Mouse (Mus musculus) heart, embryonic 15.5 days (tissue): ENCODE measurements around the gene 9930111J21Rik2. TPM values are rescaled to one million over a fixed set of nuclear protein-coding genes. Genes with fewer than 3 reads are reported as not detected.

ENCODE experiments used
- polyA plus RNA-seq: library from polyadenylated mRNA; unstranded; fragments of >200 nt; fragmentation: Nextera tagmentation; extraction: Ambion mirVana; gene quantifications from 2 replicates; pipeline ENCODE4 v1.2.1, GENCODE M21; 2015

The 9930111J21Rik2 gene
- polyA plus RNA-seq, 1 experiment from 2014 or later, result 0.52 TPM

Other genes with a start within 250 kb of the 9930111J21Rik2 start
- 4.3 TPM in 2 replicates for gene Trim41, start 233.9 kb downstream of the 9930111J21Rik2 start, polyA plus RNA-seq
- gene Trim7, start 225.1 kb downstream of the 9930111J21Rik2 start, polyA plus RNA-seq, result 0.75 and 0.84 TPM in 2 replicates
- 3.2 and 3.7 TPM in 2 replicates for gene Gm12184, start 224.6 kb downstream of the 9930111J21Rik2 start, polyA plus RNA-seq
- gene Irgm1, start 179.6 kb downstream of the 9930111J21Rik2 start, polyA plus RNA-seq, result 8.9 and 13.6 TPM in 2 replicates
- gene Gm5431, start 149.0 kb downstream of the 9930111J21Rik2 start, polyA plus RNA-seq, result 0.25 and 0.30 TPM in 2 replicates
- 2.1 and 2.8 TPM in 2 replicates for gene Psme2b, start 105.1 kb downstream of the 9930111J21Rik2 start, polyA plus RNA-seq
- gene Olfr56, start 72.4 kb downstream of the 9930111J21Rik2 start, polyA plus RNA-seq, result 0.10 TPM in 1 of 2 replicates, not detected in the other
- gene 9930111J21Rik1, start 71.8 kb downstream of the 9930111J21Rik2 start, polyA plus RNA-seq, result 0.50 and 1.2 TPM in 2 replicates
- 0.06 TPM in 1 of 2 replicates, not detected in the other for gene Gm12185, start 59.0 kb downstream of the 9930111J21Rik2 start, polyA plus RNA-seq
- 0.64 and 3.2 TPM in 2 replicates for gene Tgtp1, start 57.1 kb downstream of the 9930111J21Rik2 start, polyA plus RNA-seq
- gene Tgtp2, start 13.0 kb upstream of the 9930111J21Rik2 start, polyA plus RNA-seq, result 0.23 and 5.3 TPM in 2 replicates
- gene Ifi47, start 25.3 kb upstream of the 9930111J21Rik2 start, polyA plus RNA-seq, result 1.4 and 4.3 TPM in 2 replicates
- gene Olfr1396, start 63.6 kb upstream of the 9930111J21Rik2 start, polyA plus RNA-seq, result 0.15 and 0.18 TPM in 2 replicates
- gene Olfr1395, start 91.0 kb upstream of the 9930111J21Rik2 start, polyA plus RNA-seq, result not detected in 2 replicates
- not detected in 2 replicates for gene Olfr1394, start 103.1 kb upstream of the 9930111J21Rik2 start, polyA plus RNA-seq
- 4.4 and 6.1 TPM in 2 replicates for gene Btnl9, start 135.9 kb upstream of the 9930111J21Rik2 start, polyA plus RNA-seq
- gene Zfp62, start 152.1 kb upstream of the 9930111J21Rik2 start, polyA plus RNA-seq, result 24.2 and 26.6 TPM in 2 replicates
- gene Mgat1, start 192.9 kb upstream of the 9930111J21Rik2 start, polyA plus RNA-seq, result 41.7 and 54.8 TPM in 2 replicates
- gene Olfr1393, start 227.1 kb upstream of the 9930111J21Rik2 start, polyA plus RNA-seq, result 0.09 TPM in 1 of 2 replicates, not detected in the other
- not detected in 2 replicates for gene Olfr1392, start 234.0 kb upstream of the 9930111J21Rik2 start, polyA plus RNA-seq